Mouse (Mus musculus) MEL (cell line): ENCODE measurements around the gene Bcl10. TPM values are rescaled to one million over a fixed set of nuclear protein-coding genes. Genes with fewer than 3 reads are reported as not detected.
"Not testable (repeated sequence)": the region's sequence is repeated elsewhere in the genome, so short reads cannot be mapped to it uniquely, and the experiment has no call there.

Experiments used
- DNase-seq: peaks from one replicate; pipeline ENCODE4 v3.0.0; 2011; ENCODE audit warnings: low read depth, low spot score
- H3K27ac ChIP-seq: 2 replicates; pipeline ENCODE4 v1.5.1; 2012; ENCODE audit warnings: low read depth, mild to moderate bottlenecking, control low read depth, low read length, moderate library complexity; ENCODE audit not compliant: control insufficient read depth
- H3K27me3 ChIP-seq, 2 experiments: fragments of 150-350 bp in 1 of 2; sonication (generic) in 1 of 2; 2 replicates each; pipeline ENCODE4 v1.6.1; 2012; ENCODE audit warnings: low read length in 2 of 2, mild to moderate bottlenecking in 2 of 2, improper control_type of control experiment in 1 of 2, moderate library complexity in 1 of 2; ENCODE audit not compliant: insufficient read depth in 2 of 2, control insufficient read depth in 1 of 2
- H3K36me3 ChIP-seq, 2 experiments: 2 replicates each; pipeline ENCODE4 v1.6.1; 2012 to 2014; ENCODE audit warnings: low read length in 2 of 2, improper control_type of control experiment in 1 of 2, inconsistent platforms in 1 of 2, mild to moderate bottlenecking in 1 of 2; ENCODE audit not compliant: insufficient read depth in 2 of 2, control insufficient read depth in 1 of 2
- H3K4me1 ChIP-seq, 2 experiments: fragments of 150-350 bp in 1 of 2; sonication (generic) in 1 of 2; 2 replicates each; pipeline ENCODE4 v1.6.1; 2012; ENCODE audit warnings: low read length in 2 of 2, improper control_type of control experiment in 1 of 2, mild to moderate bottlenecking in 1 of 2; ENCODE audit not compliant: insufficient read depth in 2 of 2, control insufficient read depth in 1 of 2
- H3K4me3 ChIP-seq, 2 experiments: fragments of 150-350 bp in 1 of 2; sonication (generic) in 1 of 2; 2 replicates each; pipeline ENCODE4 v1.5.1; 2012; ENCODE audit warnings: low read depth in 2 of 2, low read length in 2 of 2, mild to moderate bottlenecking in 2 of 2, moderate library complexity in 2 of 2, control low read depth in 1 of 2, improper control_type of control experiment in 1 of 2; ENCODE audit not compliant: control insufficient read depth in 1 of 2, insufficient read depth in 1 of 2
- H3K79me2 ChIP-seq: 2 replicates; pipeline ENCODE4 v1.6.1; 2012; ENCODE audit warnings: mild to moderate bottlenecking, low read length, moderate library complexity; ENCODE audit not compliant: control insufficient read depth, poor library complexity, insufficient read depth
- H3K9ac ChIP-seq: 2 replicates; pipeline ENCODE4 v1.6.1; 2012; ENCODE audit warnings: low read depth, mild to moderate bottlenecking, control low read depth, low read length, moderate library complexity; ENCODE audit not compliant: control insufficient read depth, poor library complexity, severe bottlenecking
- H3K9me3 ChIP-seq: fragments of 150-350 bp; sonication (generic); replicated peaks from 2 replicates; pipeline ENCODE4 v1.6.1; 2012; ENCODE audit warnings: mild to moderate bottlenecking, low read length, improper control_type of control experiment, moderate library complexity; ENCODE audit not compliant: insufficient read depth
- BHLHE40 ChIP-seq: IDR thresholded peaks from 2 replicates; pipeline ENCODE4 v1.6.1; 2012; ENCODE audit warnings: low read depth, mild to moderate bottlenecking, inconsistent platforms, low read length, improper control_type of control experiment, borderline replicate concordance
- CHD1 ChIP-seq: IDR thresholded peaks from 2 replicates; pipeline ENCODE4 v1.6.1; 2012; ENCODE audit warnings: low read depth, mild to moderate bottlenecking, inconsistent platforms, low read length, improper control_type of control experiment
- CHD2 ChIP-seq: IDR thresholded peaks from 2 replicates; pipeline ENCODE4 v1.6.1; 2011; ENCODE audit warnings: low read length, improper control_type of control experiment
- CTCF ChIP-seq, 3 experiments: IDR thresholded peaks in 2 of 3; conservative IDR thresholded peaks in 1 of 3; 2 replicates each; pipeline ENCODE4 v1.5.1; 2011 to 2012; ENCODE audit warnings: low read length in 3 of 3, low read depth in 2 of 3, mild to moderate bottlenecking in 2 of 3, improper control_type of control experiment in 1 of 3, inconsistent platforms in 1 of 3, mixed read lengths in 1 of 3, moderate library complexity in 1 of 3; ENCODE audit not compliant: control insufficient read depth in 1 of 3, insufficient read depth in 1 of 3, poor library complexity in 1 of 3, severe bottlenecking in 1 of 3
- GABPA ChIP-seq: IDR thresholded peaks from 2 replicates; pipeline ENCODE4 v1.6.1; 2012; ENCODE audit warnings: low read depth, mild to moderate bottlenecking, inconsistent platforms, low read length, improper control_type of control experiment, moderate library complexity
- GATA1 ChIP-seq: IDR thresholded peaks from 2 replicates; pipeline ENCODE4 v1.6.1; 2011; ENCODE audit warnings: low read depth, low read length, improper control_type of control experiment
- HCFC1 ChIP-seq: IDR thresholded peaks from 2 replicates; pipeline ENCODE4 v1.6.1; 2012; ENCODE audit warnings: low read depth, mild to moderate bottlenecking, inconsistent platforms, low read length, improper control_type of control experiment, moderate library complexity
- MAFK ChIP-seq: IDR thresholded peaks from 2 replicates; pipeline ENCODE4 v1.6.1; 2011; ENCODE audit warnings: low read depth, mild to moderate bottlenecking, low read length, improper control_type of control experiment, borderline replicate concordance
- MAX ChIP-seq: IDR thresholded peaks from 2 replicates; pipeline ENCODE4 v1.6.1; 2011; ENCODE audit warnings: low read length, improper control_type of control experiment
- MEF2A ChIP-seq: IDR thresholded peaks from 2 replicates; pipeline ENCODE4 v1.6.1; 2014; ENCODE audit warnings: low read depth, mild to moderate bottlenecking, inconsistent platforms, low read length, improper control_type of control experiment; ENCODE audit not compliant: poor library complexity, insufficient replicate concordance, severe bottlenecking; ENCODE audit errors: extremely low read depth
- RAD21 ChIP-seq: IDR thresholded peaks from 2 replicates; pipeline ENCODE4 v1.6.1; 2011; ENCODE audit warnings: mild to moderate bottlenecking, low read depth, low read length, improper control_type of control experiment
- UBTF ChIP-seq: IDR thresholded peaks from 2 replicates; pipeline ENCODE4 v1.6.1; 2012; ENCODE audit warnings: low read depth, mild to moderate bottlenecking, inconsistent platforms, low read length, improper control_type of control experiment, moderate library complexity, borderline replicate concordance; ENCODE audit not compliant: insufficient read depth
- USF1 ChIP-seq: IDR thresholded peaks from 2 replicates; pipeline ENCODE4 v1.6.1; 2014; ENCODE audit warnings: low read depth, mild to moderate bottlenecking, inconsistent platforms, low read length, improper control_type of control experiment, moderate library complexity
- USF2 ChIP-seq, 2 experiments: IDR thresholded peaks; 2 replicates each; pipeline ENCODE4 v1.6.1; 2011 to 2012; ENCODE audit warnings: improper control_type of control experiment in 2 of 2, low read length in 2 of 2, borderline replicate concordance in 1 of 2, inconsistent platforms in 1 of 2, low read depth in 1 of 2, mild to moderate bottlenecking in 1 of 2; ENCODE audit not compliant: insufficient read depth in 1 of 2
- ZNF384 ChIP-seq: IDR thresholded peaks from 2 replicates; pipeline ENCODE4 v1.6.1; 2012; ENCODE audit warnings: low read depth, mild to moderate bottlenecking, inconsistent platforms, low read length, improper control_type of control experiment
- polyA plus RNA-seq, 2 experiments: library from polyadenylated mRNA; stranded (reverse) in 1 of 2; unstranded in 1 of 2; fragments of >175 nt in 1 of 2; fragments of >200 nt in 1 of 2; gene quantifications; 2 replicates each; pipeline versions ENCODE4 v1.2.1 to v1.2.4; 2012; ENCODE audit warnings: low replicate concordance in 2 of 2, low read depth in 1 of 2; ENCODE audit not compliant: insufficient read length in 2 of 2, insufficient read depth in 1 of 2, missing spikeins in 1 of 2
- total RNA-seq: library from RNA; depleted of rRNA; stranded (reverse); fragments of 300-350 nt; gene quantifications from 2 replicates; pipeline ENCODE4 v1.2.3, GENCODE M21; 2012

Bcl10 gene
- total and polyA plus RNA-seq, 3 experiments, result 25.0 to 30.4 TPM; not detected in 1

DNA sequence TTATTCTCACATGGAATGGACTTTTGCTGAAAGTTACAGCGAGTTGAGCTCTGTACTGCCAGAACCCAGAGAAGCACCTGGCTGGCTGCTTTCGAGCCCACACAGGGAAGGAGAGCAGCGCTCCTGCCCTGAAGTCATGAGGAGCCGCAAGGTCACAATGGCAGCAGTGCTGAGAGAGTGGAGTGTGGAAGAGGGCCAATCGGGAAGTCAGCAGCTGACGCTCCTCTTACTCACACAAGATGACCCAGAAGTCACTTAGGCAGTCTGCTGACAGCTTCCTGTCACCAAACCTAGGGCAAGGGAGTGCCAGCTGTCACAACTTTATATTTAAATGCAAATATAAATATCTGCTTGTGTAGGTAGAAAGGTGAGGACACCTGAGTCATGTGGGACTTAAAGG, 9.3 kb upstream of the Bcl10 start:
- Histone ChIP-seq H3K4me1 (no peaks in the 10 kb centered on the region), H3K9me3 (no peaks in the 10 kb centered on the region), H3K27me3 (no peaks in the 10 kb centered on the region), H3K4me3 (no peak overlapping the region), H3K9ac (no peak overlapping the region), H3K79me2 (no peaks in the 10 kb centered on the region), H3K27ac (no peak overlapping the region), H3K36me3 (no peaks in the 10 kb centered on the region)
- TF ChIP-seq CTCF (IDR thresholded peaks at IDR 0.05 in 2 of 3, conservative IDR thresholded peaks at IDR 0.05 in 1 of 3; ENCODE audit: control insufficient read depth in 1 of 3, insufficient read depth in 1 of 3, low read depth in 2 of 3, low read length in 3 of 3, poor library complexity in 1 of 3, severe bottlenecking in 1 of 3) (no peak), HCFC1 (no peak), BHLHE40 (no peak), GATA1 (no peak), RAD21 (no peak), CHD1 (no peak), GABPA (no peak), MEF2A (no peak), MAX (no peak), UBTF (no peak), CHD2 (no peak), USF2 (IDR thresholded peaks at IDR 0.05; ENCODE audit: borderline replicate concordance in 1 of 2, insufficient read depth in 1 of 2, low read depth in 1 of 2, low read length in 2 of 2) (no peak), USF1 (no peak)
- no peak for DNase-seq

DNA sequence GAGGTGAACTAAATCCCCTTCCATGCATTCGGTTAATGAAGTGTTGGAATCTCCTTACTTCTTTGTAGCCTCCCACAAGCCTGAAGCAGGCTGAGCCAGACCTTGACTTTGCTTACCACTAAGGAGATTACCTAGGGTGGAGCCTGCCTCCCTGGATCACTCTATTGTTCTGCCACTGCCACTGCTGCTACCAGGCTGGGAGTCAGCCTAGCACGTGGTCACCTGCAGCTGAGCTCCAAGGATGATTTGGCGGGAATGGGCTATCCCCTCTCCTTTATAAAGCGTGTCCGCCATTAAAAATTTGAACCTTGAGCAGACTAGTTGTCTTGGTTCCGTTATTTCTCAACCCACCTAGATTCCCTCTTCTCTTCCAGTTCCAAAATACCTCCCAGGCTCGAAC, 8.7 kb upstream of the Bcl10 start:
- H3K4me3 ChIP-seq, H3K27ac ChIP-seq, H3K9me3 ChIP-seq, H3K36me3 ChIP-seq, H3K27me3 ChIP-seq, H3K79me2 ChIP-seq, H3K9ac ChIP-seq, DNase-seq, H3K4me1 ChIP-seq: not testable (repeated sequence)

- TF ChIP-seq GATA1 (no peak), ZNF384 (no peak), MAFK (no peak), GABPA (no peak)
Observed at GRCm38 (mm10) chr3:145916374-145916773, 6.2 kb upstream of the Bcl10 start.

More at GRCm38 (mm10) chr3:145916374-145916773, 6.2 kb upstream of the Bcl10 start:
- no peak overlapping the region for H3K27ac ChIP-seq
- DNase-seq, result no peak
- H3K4me3 ChIP-seq, result no peak overlapping the region
- no peaks in the 10 kb centered on the region for H3K9me3 ChIP-seq
- no peak overlapping the region for H3K9ac ChIP-seq
- H3K27me3 ChIP-seq, result no peaks in the 10 kb centered on the region
- H3K4me1 ChIP-seq, result no peaks in the 10 kb centered on the region; a peak in 1 of 4 replicates
- no peaks in the 10 kb centered on the region for H3K79me2 ChIP-seq
- no peaks in the 10 kb centered on the region; a peak in 1 of 4 replicates for H3K36me3 ChIP-seq
